Mouse (Mus musculus): ENCODE measurements around the gene Prl3d2.
"Not testable (repeated sequence)": the region's sequence is repeated elsewhere in the genome, so short reads cannot be mapped to it uniquely, and the experiment has no call there.

Prl3d2 gene

GRCm38 (mm10) chr13:27121398-27121797 lies at the start of gene Prl3d2:
Gene Prl3d2, plus strand, starts transcription at chr13:27121698.
- in situ Hi-C loops (cut with MboI; ENCODE audit: low sequenced_read_pairs), result not testable (repeated sequence)

GRCm38 (mm10) chr13:27093890-27094289 lies 27.6 kb upstream of the Prl3d2 start, which contains the start of gene Prl3d1:
Gene Prl3d1, plus strand, starts transcription at chr13:27094190.
- in situ Hi-C loops (cut with MboI; ENCODE audit: low sequenced_read_pairs), result not testable (repeated sequence)

- in situ Hi-C loops (cut with MboI; ENCODE audit: low sequenced_read_pairs), result no loop called here
Observed at GRCm38 (mm10) chr13:27148264-27148663, 26.8 kb downstream of the Prl3d2 start.

- in situ Hi-C loops (cut with MboI; ENCODE audit: low sequenced_read_pairs), result not testable (repeated sequence)
Observed at GRCm38 (mm10) chr13:27156490-27156889, 35.0 kb downstream of the Prl3d2 start, which contains the start of gene Prl3d3. Gene Prl3d3, plus strand, starts transcription at chr13:27156790.
